Mouse (Mus musculus) lung, postnatal 10 days (tissue): ENCODE results near the gene Gzmm.

Experiments
- DNase-seq: peaks from one replicate; pipeline ENCODE4 v3.0.0; 2021

Gzmm gene

DNA sequence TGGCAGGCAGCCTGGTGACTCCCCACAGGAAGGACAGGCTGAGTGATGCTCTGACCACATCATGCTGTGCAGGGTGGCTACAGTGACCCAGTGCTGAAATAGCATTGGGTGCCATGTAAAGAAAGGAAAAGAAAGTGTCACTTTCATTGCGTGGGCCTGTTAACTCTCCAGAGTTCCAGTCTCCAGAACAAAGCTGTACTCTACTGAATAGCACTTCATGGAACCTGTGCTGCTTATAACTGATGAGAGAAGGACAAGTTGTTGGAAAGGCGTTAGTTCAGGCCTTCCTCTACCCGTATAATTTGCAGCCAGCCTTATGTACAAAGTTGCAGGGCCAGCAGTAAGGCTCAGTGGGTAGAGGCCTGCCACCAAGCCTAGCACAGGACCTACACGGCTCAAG is at the start of gene Gzmm:
Gzmm (plus strand) TSS at position 301 of the 400 bp plus-strand sequence.
- DNase-seq: no peak

- no peak for DNase-seq
Observed at GRCm38 (mm10) chr10:79645711-79646110, 43.1 kb upstream of the Gzmm start, which contains the start of gene Odf3l2. Odf3l2 (minus strand) TSS chr10:79645738.

- DNase-seq: peak; percentile 82
Observed at GRCm38 (mm10) chr10:79649070-79649751, 39.6 kb upstream of the Gzmm start.

DNA sequence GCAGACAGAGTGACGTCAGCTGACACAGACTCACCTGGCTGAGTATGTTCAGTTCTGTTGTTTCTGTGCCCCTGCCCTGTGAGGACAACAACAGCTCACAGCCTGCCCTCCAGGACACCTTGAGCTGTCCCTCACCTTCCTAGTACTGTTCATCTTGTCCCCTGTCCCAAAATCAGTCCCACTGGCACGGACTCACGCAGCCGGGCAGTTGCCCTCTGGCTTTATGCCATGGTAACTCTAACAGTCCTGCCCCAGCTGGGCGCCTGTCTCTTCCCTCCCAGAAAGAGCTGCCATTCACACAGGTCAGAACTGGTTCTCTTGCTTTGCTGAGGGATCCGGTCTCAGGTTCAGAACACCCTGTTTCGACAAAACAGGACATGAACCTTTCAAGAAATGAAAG is 36.0 kb upstream of the Gzmm start:
- no peak for DNase-seq

- DNase-seq: no peak
Observed at GRCm38 (mm10) chr10:79654946-79655395, 33.8 kb upstream of the Gzmm start.

DNA sequence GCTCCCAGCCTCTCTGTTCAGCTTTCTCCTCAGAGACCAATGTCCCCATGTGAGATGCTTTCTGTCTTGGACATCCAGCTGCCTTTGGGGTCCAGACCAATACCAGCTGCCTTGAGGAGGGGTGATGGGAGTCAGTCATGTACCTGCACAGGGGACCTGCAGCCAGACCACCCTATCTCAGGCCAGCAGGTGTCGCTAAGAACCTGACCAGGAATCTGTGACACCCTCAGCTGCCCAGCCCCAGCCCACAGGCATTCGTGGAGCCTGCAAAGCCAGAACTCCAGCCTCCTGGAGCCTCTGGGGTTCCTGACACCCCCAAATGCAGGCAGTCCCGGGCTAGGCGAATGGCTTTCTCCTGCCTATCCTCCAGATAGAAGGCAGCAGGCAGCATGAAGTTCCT is 30.0 kb upstream of the Gzmm start:
- no peak for DNase-seq

- DNase-seq: no peak
Observed at GRCm38 (mm10) chr10:79660298-79660697, 28.5 kb upstream of the Gzmm start.

DNA sequence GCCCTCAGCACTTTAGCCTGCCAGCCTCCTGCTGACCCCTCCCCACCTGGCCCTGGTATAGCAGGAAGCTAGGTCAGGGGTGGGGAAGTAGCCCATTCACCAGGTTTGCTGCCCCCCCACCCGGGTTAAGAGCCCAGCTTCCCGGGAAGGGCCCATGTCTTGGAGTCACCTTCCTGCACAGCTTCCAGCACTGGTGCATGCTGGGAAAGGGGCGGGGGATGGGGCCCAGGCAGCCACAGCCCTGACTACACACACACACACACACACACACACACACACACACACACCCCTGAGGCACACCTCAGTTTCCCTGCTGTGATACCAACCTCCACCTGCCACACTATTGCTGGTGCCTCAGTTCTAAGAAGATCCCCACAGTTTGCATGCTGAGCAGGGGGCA is 27.0 kb upstream of the Gzmm start:
- no peak for DNase-seq

GRCm38 (mm10) chr10:79664131-79664665 is 24.6 kb upstream of the Gzmm start, which contains the start of gene Madcam1:
Madcam1 (plus strand) TSS chr10:79664559.
- peak; percentile 77 for DNase-seq

- DNase-seq: no peak
Observed at GRCm38 (mm10) chr10:79665051-79665450, 23.8 kb upstream of the Gzmm start.

DNA sequence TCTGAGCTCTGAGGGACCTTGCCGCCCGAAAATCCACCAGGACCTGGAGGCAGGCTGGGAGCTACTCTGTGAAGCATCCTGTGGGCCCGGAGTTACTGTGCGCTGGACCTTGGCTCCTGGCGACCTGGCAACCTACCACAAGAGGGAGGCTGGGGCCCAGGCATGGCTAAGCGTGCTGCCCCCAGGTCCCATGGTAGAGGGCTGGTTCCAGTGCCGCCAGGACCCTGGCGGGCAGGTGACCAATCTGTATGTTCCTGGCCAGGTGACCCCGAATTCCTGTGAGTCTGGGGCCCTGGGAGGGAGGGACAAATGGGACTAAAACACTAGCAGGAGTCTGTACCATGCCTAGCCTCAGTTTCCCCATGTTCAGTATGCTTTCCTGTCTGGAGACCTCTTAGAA is 22.3 kb upstream of the Gzmm start:
- no peak for DNase-seq

DNA sequence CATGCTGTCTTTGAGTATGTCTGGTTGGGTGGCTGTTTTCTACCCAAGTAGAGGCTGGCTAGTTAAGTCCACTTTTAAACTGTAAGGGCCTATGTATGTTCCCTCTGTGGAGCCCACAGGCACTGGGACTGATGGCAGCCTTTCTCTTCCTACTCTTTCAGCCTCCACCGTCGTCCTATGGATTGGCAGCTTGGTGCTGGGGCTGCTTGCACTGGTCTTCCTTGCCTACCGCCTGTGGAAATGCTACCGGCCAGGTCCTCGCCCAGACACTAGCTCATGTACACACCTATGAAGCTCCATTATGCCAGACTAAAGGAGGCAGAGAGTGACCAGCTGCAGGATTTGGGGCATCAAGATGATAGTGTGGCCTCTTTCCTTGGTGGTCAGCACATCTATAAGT is 20.7 kb upstream of the Gzmm start:
- DNase-seq: no peak

DNA sequence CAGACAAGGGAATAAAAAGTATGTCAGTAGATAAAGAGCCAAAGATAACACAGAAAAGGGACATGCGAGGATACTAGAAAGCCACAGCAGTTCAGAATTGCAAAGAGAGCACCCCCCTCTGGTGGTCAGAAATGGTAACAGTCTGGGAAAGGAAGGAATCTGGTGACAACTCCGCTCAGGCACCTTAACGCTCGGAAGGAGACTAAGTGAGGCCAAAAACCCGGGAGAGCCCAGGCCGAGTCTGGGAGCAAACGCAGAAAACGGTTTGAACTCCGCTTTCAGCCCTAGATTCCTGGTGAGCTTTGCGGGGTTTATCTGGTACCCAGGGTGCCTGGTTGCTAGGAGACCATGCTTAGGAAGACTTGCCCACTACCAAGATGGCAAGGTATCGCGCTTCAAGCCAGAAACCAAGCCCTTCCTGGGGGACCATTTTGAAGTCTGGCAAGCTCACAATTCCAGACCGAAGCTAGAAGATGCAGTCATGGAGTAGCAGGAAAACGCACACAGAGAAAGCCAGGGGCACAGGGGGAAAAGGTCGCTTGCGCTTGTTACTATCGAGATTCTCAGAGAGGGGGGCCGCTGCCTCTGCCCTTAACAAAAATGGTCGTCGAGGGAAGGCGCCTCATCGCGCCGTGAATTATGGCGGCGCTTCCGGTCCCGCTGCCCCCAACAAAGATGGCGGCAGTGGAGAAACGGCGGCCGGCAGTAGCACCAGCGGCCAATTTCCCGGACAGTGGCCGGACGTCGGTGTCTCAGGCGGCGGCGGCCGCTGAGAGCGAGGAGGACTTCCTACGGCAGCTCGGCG is 19.8 kb upstream of the Gzmm start, which contains the start of gene Tpgs1:
Tpgs1 (plus strand) TSS at position 599 of the 805 bp plus-strand sequence.
- DNase-seq: peak; percentile 92

DNA sequence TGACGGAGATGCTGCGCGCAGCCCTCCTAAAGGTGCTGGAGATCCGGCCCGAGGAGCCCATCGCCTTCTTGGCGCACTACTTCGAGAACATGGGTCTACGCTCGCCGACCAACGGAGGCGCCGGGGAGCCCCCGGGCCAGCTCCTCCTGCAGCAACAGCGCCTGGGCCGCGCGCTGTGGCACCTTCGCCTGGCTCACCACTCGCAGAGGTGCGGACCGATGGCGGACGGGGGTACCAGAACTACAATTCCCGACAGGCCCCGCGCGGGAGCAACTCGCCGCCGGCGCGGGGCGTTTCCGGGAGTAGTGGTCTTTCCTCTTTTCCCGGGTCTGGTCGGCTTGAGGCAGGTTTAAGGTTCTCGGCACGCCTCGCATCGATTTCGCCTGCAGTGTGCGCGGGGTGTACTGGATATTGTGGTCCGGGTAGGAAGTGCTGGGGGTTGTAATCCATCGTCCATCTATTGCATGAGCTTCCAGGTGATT is 19.2 kb upstream of the Gzmm start:
- DNase-seq: peak; percentile 75

GRCm38 (mm10) chr10:79670071-79670888 is 18.5 kb upstream of the Gzmm start:
- DNase-seq: no peak

DNA sequence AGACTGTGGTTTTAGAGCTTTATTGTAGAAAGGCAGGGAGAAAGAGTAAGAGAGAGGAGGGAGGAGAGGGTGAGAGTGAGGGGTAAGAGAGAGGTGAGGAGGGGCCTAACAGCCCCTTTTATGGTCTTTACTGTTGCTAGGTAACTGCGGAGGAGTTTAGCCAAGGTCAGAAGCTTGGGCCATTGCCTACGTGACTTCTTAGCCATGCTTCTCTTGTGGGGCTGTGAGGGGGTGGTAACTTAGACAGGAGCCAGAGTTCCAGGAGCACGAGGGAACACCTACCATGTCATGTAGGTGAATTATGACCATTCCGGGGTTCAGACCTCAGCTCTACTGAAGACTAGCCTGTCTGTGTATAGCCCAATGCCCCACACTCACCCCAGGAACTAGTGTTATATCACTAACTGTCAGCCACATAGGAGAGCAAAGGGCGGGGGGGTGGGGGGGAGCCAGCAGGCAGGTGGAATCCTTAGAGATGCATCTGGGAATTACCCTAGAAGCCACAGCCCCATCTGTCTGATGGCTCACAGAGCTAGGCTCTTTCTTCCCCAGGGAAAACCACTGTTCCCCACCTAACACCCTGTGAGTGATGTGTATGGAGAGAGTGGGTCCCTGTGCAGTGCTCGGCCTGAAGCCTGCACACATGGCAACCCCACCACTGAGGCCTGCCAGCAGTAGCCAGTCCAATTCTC is 17.3 kb upstream of the Gzmm start:
- DNase-seq: no peak

DNA sequence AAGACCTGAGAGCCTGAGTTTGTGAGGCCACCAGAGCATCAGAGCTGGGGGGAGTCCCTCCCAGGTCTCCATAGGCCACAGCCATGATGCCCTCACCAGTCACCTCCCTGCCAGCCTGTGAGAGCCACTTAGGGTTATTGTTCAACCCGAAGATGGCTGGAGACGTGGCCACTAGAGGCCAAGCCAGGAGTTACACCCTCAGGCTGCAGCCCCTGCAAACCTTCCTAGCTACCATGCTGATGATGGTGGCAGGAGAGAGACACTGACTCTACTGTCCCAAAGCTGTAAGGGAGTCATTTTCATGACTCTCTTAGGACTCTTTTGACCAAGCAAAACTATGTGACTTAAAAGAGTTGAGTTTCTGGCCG is 16.7 kb upstream of the Gzmm start:
- DNase-seq: no peak

- no peak for DNase-seq
Observed at GRCm38 (mm10) chr10:79673054-79673453, 15.8 kb upstream of the Gzmm start.

GRCm38 (mm10) chr10:79675346-79676035 is 13.3 kb upstream of the Gzmm start:
- no peak for DNase-seq

- DNase-seq: no peak
Observed at GRCm38 (mm10) chr10:79680606-79681495, 8.0 kb upstream of the Gzmm start.
